Mouse (Mus musculus) ES-Bruce4 (cell line): Measurements from ENCODE around the gene Tfcp2l1.

Source experiments
- CTCF ChIP-seq: IDR thresholded peaks from one replicate; pipeline ENCODE4 v1.8.1; 2011; ENCODE audit warnings: low read depth, low read length
- EP300 ChIP-seq: IDR thresholded peaks from 2 replicates; pipeline ENCODE4 v1.6.1; 2011; ENCODE audit warnings: low read depth, low read length; ENCODE audit not compliant: insufficient read depth

DNA sequence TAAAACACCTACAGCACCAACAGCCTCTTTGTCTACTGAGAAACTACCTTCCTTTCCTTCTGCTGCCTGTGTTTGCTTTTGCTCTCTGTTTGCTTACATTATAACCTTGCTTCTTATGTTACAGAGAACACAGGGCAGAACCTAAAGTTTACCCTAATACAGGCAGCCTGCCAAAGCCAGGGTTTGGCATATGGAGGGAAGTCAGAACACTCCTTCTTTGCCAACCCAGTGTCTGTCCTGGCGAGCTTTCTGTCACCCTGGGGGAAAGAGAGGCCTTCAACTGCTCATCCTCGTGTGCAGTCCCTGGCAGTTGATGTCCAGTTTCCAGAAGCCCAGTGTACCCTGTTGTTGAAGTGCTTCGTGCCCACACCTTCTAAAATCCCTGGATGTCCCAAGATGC is 29.4 kb upstream of the Tfcp2l1 start:
- TF ChIP-seq CTCF (no peak), EP300 (no peak)
